Mouse (Mus musculus) olfactory bulb, adult 2 months (tissue): ENCODE measurements around the gene Galnt2.

Source experiments
- CTCF ChIP-seq: fragments of 200-500 bp; IDR thresholded peaks from 2 replicates; pipeline ENCODE4 v1.5.1; 2012; ENCODE audit warnings: low read depth, mild to moderate bottlenecking, low read length, moderate library complexity; ENCODE audit not compliant: insufficient read depth
- POLR2A ChIP-seq: fragments of 200-500 bp; IDR thresholded peaks from 2 replicates; pipeline ENCODE4 v1.6.1; 2012; ENCODE audit warnings: mild to moderate bottlenecking, low read depth, low read length, moderate library complexity; ENCODE audit not compliant: insufficient read depth

GRCm38 (mm10) chr8:124277951-124278910 lies 47.0 kb downstream of the Galnt2 start:
- no peak for TF ChIP-seq CTCF
- TF ChIP-seq POLR2A = no peak
